Mouse (Mus musculus): ENCODE data around the gene Mpig6b. TPM values are rescaled to one million over a fixed set of nuclear protein-coding genes. Genes with fewer than 3 reads are reported as not detected.

Mpig6b gene
- polyA plus RNA-seq, 1 experiment from 2014 or later: 0.52 TPM

GRCm38 (mm10) chr17:35102299-35102698 is 36.3 kb upstream of the Mpig6b start:
- Histone ChIP-seq H3K27me3 (ENCODE audit: insufficient read depth, low read length) (no peaks in the 10 kb centered on the region), H3K4me2 (replicated peaks; ENCODE audit: low read depth, low read length) (no peak overlapping the region), H3K9ac (replicated peaks; ENCODE audit: low read length) (peak overlapping the region; percentile 37; the same call in 1 of the 2 replicates), H3K36me3 (ENCODE audit: insufficient read depth, low read length) (peaks cover 49% of the 10 kb centered on the region), H3K4me3 (ENCODE audit: low read length) (no peak overlapping the region), H3K27ac (ENCODE audit: low read length) (peak overlapping the region; percentile 54), H3K9me3 (ENCODE audit: low read length) (no peaks in the 10 kb centered on the region), H3K4me1 (ENCODE audit: insufficient read depth, low read length) (peaks cover 42% of the 10 kb centered on the region)
- 50% methylated on average over 8 of the region's 8 CpGs for WGBS
- ATAC-seq (ENCODE audit: low FRiP score, low TSS enrichment): 0 out of 2 replicates have a peak, but pooled peaks have one; percentile 1

- WGBS: 68% methylated on average over 11 of the region's 11 CpGs
Observed at GRCm38 (mm10) chr17:35101161-35101560, 35.2 kb upstream of the Mpig6b start.

GRCm38 (mm10) chr17:35100196-35100765 is 34.3 kb upstream of the Mpig6b start:
- Histone ChIP-seq H3K4me3 (ENCODE audit: low read length) (no peak overlapping the region), H3K4me2 (replicated peaks; ENCODE audit: low read depth, low read length) (no peak overlapping the region), H3K27ac (ENCODE audit: low read length) (peak overlapping the region; percentile 31; the same call in 1 of the 2 replicates), H3K27me3 (ENCODE audit: insufficient read depth, low read length) (no peaks in the 10 kb centered on the region), H3K36me3 (ENCODE audit: insufficient read depth, low read length) (peaks cover 65% of the 10 kb centered on the region), H3K9me3 (ENCODE audit: low read length) (no peaks in the 10 kb centered on the region), H3K9ac (replicated peaks; ENCODE audit: low read length) (no peak overlapping the region), H3K4me1 (ENCODE audit: insufficient read depth, low read length) (peaks cover 34% of the 10 kb centered on the region)
- ATAC-seq (ENCODE audit: low FRiP score, low TSS enrichment): peak; percentile 40
- 48% methylated on average over 10 of the region's 10 CpGs for WGBS

More at GRCm38 (mm10) chr17:35101161-35101560, 35.2 kb upstream of the Mpig6b start:
- H3K4me3 ChIP-seq (ENCODE audit: low read length): no peak overlapping the region
- H3K36me3 ChIP-seq (ENCODE audit: insufficient read depth, low read length): peaks cover 60% of the 10 kb centered on the region
- no peaks in the 10 kb centered on the region for H3K9me3 ChIP-seq (ENCODE audit: low read length)
- H3K4me1 ChIP-seq (ENCODE audit: insufficient read depth, low read length): peaks cover 39% of the 10 kb centered on the region
- H3K27me3 ChIP-seq (ENCODE audit: insufficient read depth, low read length): no peaks in the 10 kb centered on the region
- no peak overlapping the region for H3K4me2 ChIP-seq (replicated peaks; ENCODE audit: low read depth, low read length)
- peak overlapping the region; percentile 54 for H3K27ac ChIP-seq (ENCODE audit: low read length)
- no peak overlapping the region for H3K9ac ChIP-seq (replicated peaks; ENCODE audit: low read length)
- ATAC-seq (ENCODE audit: low FRiP score, low TSS enrichment): no peak

- Histone ChIP-seq H3K27ac (ENCODE audit: low read length) (no peak overlapping the region), H3K4me3 (ENCODE audit: low read length) (no peak overlapping the region), H3K9ac (replicated peaks; ENCODE audit: low read length) (peak overlapping the region; percentile 35; the same call in 1 of the 2 replicates), H3K27me3 (ENCODE audit: insufficient read depth, low read length) (no peaks in the 10 kb centered on the region), H3K4me2 (replicated peaks; ENCODE audit: low read depth, low read length) (no peak overlapping the region), H3K36me3 (ENCODE audit: insufficient read depth, low read length) (peaks cover 74% of the 10 kb centered on the region), H3K9me3 (ENCODE audit: low read length) (no peaks in the 10 kb centered on the region), H3K4me1 (ENCODE audit: insufficient read depth, low read length) (peaks cover 33% of the 10 kb centered on the region)
- 72% methylated on average over 12 of the region's 12 CpGs for WGBS
- ATAC-seq (ENCODE audit: low FRiP score, low TSS enrichment): no peak
Observed at GRCm38 (mm10) chr17:35097164-35097655, 31.2 kb upstream of the Mpig6b start.

GRCm38 (mm10) chr17:35096597-35096996 is 30.6 kb upstream of the Mpig6b start:
- H3K9me3 ChIP-seq (ENCODE audit: low read length): no peaks in the 10 kb centered on the region
- 78% methylated on average over 12 of the region's 12 CpGs for whole genome bisulfite sequencing
- no peak overlapping the region for H3K27ac ChIP-seq (ENCODE audit: low read length)
- H3K36me3 ChIP-seq (ENCODE audit: insufficient read depth, low read length): peaks cover 72% of the 10 kb centered on the region
- H3K4me3 ChIP-seq (ENCODE audit: low read length): no peak overlapping the region
- H3K9ac ChIP-seq (replicated peaks; ENCODE audit: low read length): peak overlapping the region; percentile 35; the same call in 1 of the 2 replicates
- peaks cover 28% of the 10 kb centered on the region for H3K4me1 ChIP-seq (ENCODE audit: insufficient read depth, low read length)
- no peak for ATAC-seq (ENCODE audit: low FRiP score, low TSS enrichment)
- H3K27me3 ChIP-seq (ENCODE audit: insufficient read depth, low read length): no peaks in the 10 kb centered on the region
- no peak overlapping the region for H3K4me2 ChIP-seq (replicated peaks; ENCODE audit: low read depth, low read length)

GRCm38 (mm10) chr17:35094475-35095365 is 28.7 kb upstream of the Mpig6b start:
- WGBS: 90% methylated on average over 15 of the region's 15 CpGs
- no peaks in the 10 kb centered on the region for H3K9me3 ChIP-seq (ENCODE audit: low read length)
- peaks cover 23% of the 10 kb centered on the region for H3K4me1 ChIP-seq (ENCODE audit: insufficient read depth, low read length)
- no peak for ATAC-seq (ENCODE audit: low FRiP score, low TSS enrichment)
- no peak overlapping the region for H3K27ac ChIP-seq (ENCODE audit: low read length)
- no peak overlapping the region for H3K9ac ChIP-seq (replicated peaks; ENCODE audit: low read length)
- no peaks in the 10 kb centered on the region for H3K27me3 ChIP-seq (ENCODE audit: insufficient read depth, low read length)
- peaks cover 60% of the 10 kb centered on the region for H3K36me3 ChIP-seq (ENCODE audit: insufficient read depth, low read length)
- H3K4me3 ChIP-seq (ENCODE audit: low read length): no peak overlapping the region
- H3K4me2 ChIP-seq (replicated peaks; ENCODE audit: low read depth, low read length): no peak overlapping the region

- H3K27me3 ChIP-seq (ENCODE audit: insufficient read depth, low read length): no peaks in the 10 kb centered on the region
- no peak overlapping the region for H3K4me2 ChIP-seq (replicated peaks; ENCODE audit: low read depth, low read length)
- peak overlapping the region; percentile 53; the same call in 1 of the 2 replicates for H3K27ac ChIP-seq (ENCODE audit: low read length)
- H3K36me3 ChIP-seq (ENCODE audit: insufficient read depth, low read length): peaks cover 48% of the 10 kb centered on the region
- H3K4me1 ChIP-seq (ENCODE audit: insufficient read depth, low read length): peaks cover 23% of the 10 kb centered on the region
- H3K9me3 ChIP-seq (ENCODE audit: low read length): no peaks in the 10 kb centered on the region
- no peak for ATAC-seq (ENCODE audit: low FRiP score, low TSS enrichment)
- no peak overlapping the region for H3K4me3 ChIP-seq (ENCODE audit: low read length)
- H3K9ac ChIP-seq (replicated peaks; ENCODE audit: low read length): no peak overlapping the region
- 75% methylated on average over 14 of the region's 14 CpGs for WGBS
Observed at GRCm38 (mm10) chr17:35092403-35093198, 26.6 kb upstream of the Mpig6b start.

GRCm38 (mm10) chr17:35090166-35090932 is 24.4 kb upstream of the Mpig6b start:
- Histone ChIP-seq H3K4me2 (replicated peaks; ENCODE audit: low read depth, low read length) (peak overlapping the region; percentile 81), H3K27me3 (ENCODE audit: insufficient read depth, low read length) (no peaks in the 10 kb centered on the region), H3K4me1 (ENCODE audit: insufficient read depth, low read length) (peaks cover 21% of the 10 kb centered on the region), H3K9me3 (ENCODE audit: low read length) (no peaks in the 10 kb centered on the region), H3K4me3 (ENCODE audit: low read length) (peak overlapping the region; percentile 73), H3K36me3 (ENCODE audit: insufficient read depth, low read length) (peaks cover 29% of the 10 kb centered on the region), H3K27ac (ENCODE audit: low read length) (peak overlapping the region; percentile 97; the same call in 1 of the 2 replicates), H3K9ac (replicated peaks; ENCODE audit: low read length) (peak overlapping the region; percentile 91)
- ATAC-seq (ENCODE audit: low FRiP score, low TSS enrichment): no peak
- WGBS: 61% methylated on average over 8 of the region's 8 CpGs
